Mouse (Mus musculus) cortical plate, adult 2 months (tissue): Measurements from ENCODE around the gene Ap4e1.

Source experiments
- CTCF ChIP-seq: fragments of 200-500 bp; IDR thresholded peaks from 2 replicates; pipeline ENCODE4 v1.5.1; 2011; ENCODE audit warnings: mild to moderate bottlenecking, control low read depth, low read length; ENCODE audit not compliant: insufficient read depth; ENCODE audit errors: extremely low read depth
- POLR2A ChIP-seq: fragments of 200-500 bp; IDR thresholded peaks from 2 replicates; pipeline ENCODE4 v1.6.1; 2011; ENCODE audit warnings: mild to moderate bottlenecking, low read length, control low read depth; ENCODE audit not compliant: insufficient read depth; ENCODE audit errors: extremely low read depth

GRCm38 (mm10) chr2:126998219-126998618, 10.3 kb upstream of the Ap4e1 start:
- TF ChIP-seq CTCF (no peak), POLR2A (no peak)
